Mouse (Mus musculus) heart, adult 2 months (tissue): ENCODE measurements at regions not wholly inside any gene's neighbourhood (a gene's known extent, or its start where the extent isn't known, plus 50 kb on each side); places are given as distances from the start of the nearest gene placed in this dataset.

Experiments
- DNase-seq, 2 experiments: peaks; one replicate each; pipeline ENCODE4 v3.0.0; 2021
- H3K27ac ChIP-seq: fragments of 200-600 bp; 2 replicates; pipeline ENCODE4 v1.8.1; 2022
- H3K27me3 ChIP-seq: fragments of 200-500 bp; 2 replicates; pipeline ENCODE4 v1.6.1; 2012; ENCODE audit warnings: mild to moderate bottlenecking, low read length, inconsistent platforms, mixed read lengths; ENCODE audit not compliant: control insufficient read depth, insufficient read depth
- H3K36me3 ChIP-seq: fragments of 200-500 bp; 2 replicates; pipeline ENCODE4 v1.6.1; 2012; ENCODE audit warnings: low read length, inconsistent platforms; ENCODE audit not compliant: control insufficient read depth, insufficient read depth
- H3K4me1 ChIP-seq: fragments of 200-500 bp; 2 replicates; pipeline ENCODE4 v1.6.1; 2011; ENCODE audit warnings: low read length; ENCODE audit not compliant: control insufficient read depth, insufficient read depth
- H3K4me3 ChIP-seq: fragments of 200-600 bp; 2 replicates; pipeline ENCODE4 v1.8.1; 2022
- H3K79me2 ChIP-seq: fragments of 200-500 bp; replicated peaks from 2 replicates; pipeline ENCODE4 v1.6.1; 2012; ENCODE audit warnings: mild to moderate bottlenecking, inconsistent platforms, low read length, moderate library complexity, mixed read lengths; ENCODE audit not compliant: control insufficient read depth, insufficient read depth
- H3K9ac ChIP-seq: fragments of 200-500 bp; 2 replicates; pipeline ENCODE4 v1.6.1; 2012; ENCODE audit warnings: low read depth, mild to moderate bottlenecking, control low read depth, inconsistent platforms, low read length, mixed read lengths
- CTCF ChIP-seq: fragments of 200-600 bp; IDR thresholded peaks from 2 replicates; pipeline ENCODE4 v1.8.1; 2022; ENCODE audit warnings: antibody characterized with exemption, mild to moderate bottlenecking, moderate library complexity
- EP300 ChIP-seq: fragments of 200-500 bp; IDR thresholded peaks from 2 replicates; pipeline ENCODE4 v1.6.1; 2011; ENCODE audit warnings: low read depth, low read length, control low read depth; ENCODE audit not compliant: insufficient read depth
- POLR2A ChIP-seq: fragments of 200-500 bp; IDR thresholded peaks from 2 replicates; pipeline ENCODE4 v1.6.1; 2011; ENCODE audit warnings: mild to moderate bottlenecking, low read depth, low read length, control low read depth; ENCODE audit not compliant: insufficient read depth
- WGBS: fragments of 180-500 bp; shearing (Covaris S2); methylation state at CpG from one replicate; pipeline ENCODE4 v1.1.7; 2018; 5-methylcytosine and 5-hydroxymethylcytosine counted together
- intact Hi-C: fragments of 180-260 bp; cut with DNase I; formaldehyde crosslinking; loops from one replicate; pipeline ENCODE4 v1.15.1; 2025

- 74% methylated on average over 4 of the region's 4 CpGs for WGBS
- intact Hi-C loops, result no loop called here
- no peak overlapping the region for H3K27ac ChIP-seq
Observed at GRCm38 (mm10) chr1:80939372-80939771, 137.4 kb upstream of the Nyap2 start.

DNA sequence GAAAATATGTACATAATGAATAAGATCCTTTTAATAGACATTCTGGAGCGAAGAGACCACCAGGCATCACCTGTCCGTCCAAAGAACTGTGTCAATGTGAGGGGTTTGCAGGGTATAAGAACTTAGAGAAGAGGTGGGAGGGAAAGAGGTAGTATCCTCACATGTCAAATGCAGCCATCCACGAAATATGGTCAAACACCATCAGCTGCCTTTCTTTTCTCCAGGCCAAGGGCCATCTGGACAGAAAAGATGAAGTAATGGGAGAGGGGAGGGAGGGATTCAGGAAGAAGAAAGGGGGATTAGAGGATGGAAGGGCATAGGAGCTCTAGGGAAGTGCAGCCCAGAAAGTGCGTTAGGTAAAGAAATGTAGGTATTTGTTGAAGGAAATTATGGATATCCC is 141.0 kb upstream of the Dock10 start:
- Histone ChIP-seq H3K79me2 (no peaks in the 10 kb centered on the region), H3K4me1 (no peaks in the 10 kb centered on the region), H3K36me3 (no peaks in the 10 kb centered on the region), H3K27me3 (no peaks in the 10 kb centered on the region), H3K27ac (no peak overlapping the region), H3K9ac (no peak overlapping the region), H3K4me3 (no peak overlapping the region)
- intact Hi-C loops, result no loop called here
- no peak for DNase-seq
- 60% methylated on average over 4 of the region's 4 CpGs for WGBS
- no peak for TF ChIP-seq POLR2A
- TF ChIP-seq CTCF, result no peak
- TF ChIP-seq EP300, result no peak

More at GRCm38 (mm10) chr1:80939372-80939771, 137.4 kb upstream of the Nyap2 start:
- DNase-seq, result no peak
- Histone ChIP-seq H3K4me1 (no peaks in the 10 kb centered on the region), H3K4me3 (no peak overlapping the region), H3K79me2 (no peaks in the 10 kb centered on the region), H3K9ac (no peak overlapping the region), H3K36me3 (no peaks in the 10 kb centered on the region), H3K27me3 (no peaks in the 10 kb centered on the region)
- no peak for TF ChIP-seq CTCF
- TF ChIP-seq EP300, result no peak
- no peak for TF ChIP-seq POLR2A

GRCm38 (mm10) chr1:80874140-80874849 is 116.0 kb upstream of the Dock10 start:
- no peaks in the 10 kb centered on the region for H3K27me3 ChIP-seq
- no peak overlapping the region for H3K9ac ChIP-seq
- H3K27ac ChIP-seq, result no peak overlapping the region
- DNase-seq, result no peak
- H3K79me2 ChIP-seq, result no peaks in the 10 kb centered on the region
- H3K36me3 ChIP-seq, result no peaks in the 10 kb centered on the region
- 38% methylated on average over 4 of the region's 4 CpGs for WGBS
- TF ChIP-seq EP300 (no peak), POLR2A (no peak)
- no peaks in the 10 kb centered on the region for H3K4me1 ChIP-seq
- intact Hi-C loops, result no loop called here
- no peak overlapping the region for H3K4me3 ChIP-seq

GRCm38 (mm10) chr1:80873596-80873995 is 115.3 kb upstream of the Dock10 start:
- intact Hi-C loops, result no loop called here
- WGBS, result 63% methylated on average over 2 of the region's 2 CpGs
- Histone ChIP-seq H3K36me3 (no peaks in the 10 kb centered on the region), H3K79me2 (no peaks in the 10 kb centered on the region), H3K9ac (no peak overlapping the region), H3K27me3 (no peaks in the 10 kb centered on the region), H3K27ac (no peak overlapping the region), H3K4me1 (no peaks in the 10 kb centered on the region), H3K4me3 (no peak overlapping the region)
- DNase-seq, result no peak
- TF ChIP-seq CTCF (no peak), EP300 (no peak), POLR2A (no peak)

DNA sequence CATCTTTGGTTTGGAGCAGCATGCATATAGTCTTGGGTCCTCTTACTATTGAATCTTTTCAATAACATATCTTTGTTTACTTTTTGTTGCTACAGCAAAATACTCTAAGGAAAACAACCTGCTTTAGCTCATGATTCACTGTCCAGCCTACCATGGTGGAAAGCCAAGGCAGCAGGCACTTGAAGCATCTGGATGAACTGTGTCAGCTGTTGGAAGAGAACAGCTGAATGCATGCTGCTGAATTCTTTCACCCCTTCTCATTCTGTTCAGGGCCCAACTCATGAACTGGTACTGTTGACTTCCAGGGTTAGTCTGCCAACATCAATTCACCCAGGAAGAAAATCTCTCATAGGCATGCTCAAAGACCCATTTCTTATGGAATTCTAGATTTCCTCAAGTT is 110.5 kb upstream of the Dock10 start:
- no peak for DNase-seq
- Histone ChIP-seq H3K27ac (no peak overlapping the region), H3K4me1 (no peaks in the 10 kb centered on the region), H3K79me2 (no peaks in the 10 kb centered on the region), H3K27me3 (no peaks in the 10 kb centered on the region), H3K9ac (no peak overlapping the region), H3K4me3 (no peak overlapping the region), H3K36me3 (no peaks in the 10 kb centered on the region)
- no peak for TF ChIP-seq CTCF
- intact Hi-C loops, result no loop called here

- Histone ChIP-seq H3K79me2 (no peaks in the 10 kb centered on the region), H3K27me3 (no peaks in the 10 kb centered on the region), H3K9ac (no peak overlapping the region), H3K4me3 (no peak overlapping the region), H3K27ac (no peak overlapping the region), H3K36me3 (no peaks in the 10 kb centered on the region), H3K4me1 (no peaks in the 10 kb centered on the region)
- intact Hi-C loops, result no loop called here
- no peak for TF ChIP-seq POLR2A
- TF ChIP-seq CTCF, result no peak
- TF ChIP-seq EP300, result no peak
- WGBS, result 81% methylated on average over 2 of the region's 2 CpGs
- DNase-seq, result no peak
Observed at GRCm38 (mm10) chr1:80856981-80857380, 98.7 kb upstream of the Dock10 start.
